Mouse (Mus musculus): ENCODE data around the gene Dpp4. TPM values are rescaled to one million over a fixed set of nuclear protein-coding genes. Genes with fewer than 3 reads are reported as not detected.

The Dpp4 gene
- polyA plus RNA-seq, 1 experiment from 2014 or later = 12.3 TPM

DNA sequence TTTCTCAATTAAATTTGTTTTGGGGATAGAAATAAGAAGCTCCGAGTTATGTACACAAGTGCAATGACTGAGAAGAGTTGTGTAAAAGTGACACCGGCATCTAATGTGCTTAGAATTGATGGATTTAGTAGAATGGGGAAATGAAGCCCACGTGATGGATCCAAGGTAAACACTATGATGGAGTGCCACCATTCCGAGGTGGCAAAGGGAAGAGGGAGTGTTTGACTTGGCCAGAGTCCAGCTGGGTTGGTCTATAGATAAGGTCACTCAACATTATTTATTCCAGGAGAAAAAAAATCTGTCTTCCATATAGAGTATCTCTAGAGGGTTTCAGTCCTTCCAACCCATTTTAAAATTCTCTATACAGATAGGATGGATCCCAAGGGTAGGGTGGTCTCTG lies 28.8 kb downstream of the Dpp4 start:
- H3K4me1 ChIP-seq (ENCODE audit: control insufficient read depth, insufficient read depth, low read length) = no peaks in the 10 kb centered on the region
- H3K27me3 ChIP-seq (ENCODE audit: control insufficient read depth, insufficient read depth, low read length) = no peaks in the 10 kb centered on the region
- H3K4me3 ChIP-seq (ENCODE audit: low read depth, low read length) = no peak overlapping the region
- no peak overlapping the region for H3K27ac ChIP-seq (ENCODE audit: low read depth, low read length)
- H3K9ac ChIP-seq (ENCODE audit: low read depth, low read length) = no peak overlapping the region
- ATAC-seq (replicated peaks; ENCODE audit: insufficient number of reproducible peaks, low FRiP score, low TSS enrichment) = no peak
- no peak overlapping the region for H3K4me2 ChIP-seq
- H3K36me3 ChIP-seq (ENCODE audit: control insufficient read depth, insufficient read depth, low read length) = no peaks in the 10 kb centered on the region
- no peaks in the 10 kb centered on the region for H3K9me3 ChIP-seq (replicated peaks; ENCODE audit: control insufficient read depth, low read length)
- WGBS (ENCODE audit: insufficient replicate concordance) = 57% methylated on average over 4 of the region's 4 CpGs

GRCm38 (mm10) chr2:62382440-62382839 lies 29.6 kb downstream of the Dpp4 start:
- H3K36me3 ChIP-seq (ENCODE audit: control insufficient read depth, insufficient read depth, low read length) = no peaks in the 10 kb centered on the region
- H3K4me2 ChIP-seq = no peak overlapping the region
- no peaks in the 10 kb centered on the region for H3K4me1 ChIP-seq (ENCODE audit: control insufficient read depth, insufficient read depth, low read length)
- H3K9ac ChIP-seq (ENCODE audit: low read depth, low read length) = no peak overlapping the region
- WGBS (ENCODE audit: insufficient replicate concordance) = 69% methylated on average over 5 of the region's 5 CpGs
- no peak overlapping the region for H3K27ac ChIP-seq (ENCODE audit: low read depth, low read length)
- no peaks in the 10 kb centered on the region for H3K27me3 ChIP-seq (ENCODE audit: control insufficient read depth, insufficient read depth, low read length)
- H3K9me3 ChIP-seq (replicated peaks; ENCODE audit: control insufficient read depth, low read length) = no peaks in the 10 kb centered on the region
- ATAC-seq (replicated peaks; ENCODE audit: insufficient number of reproducible peaks, low FRiP score, low TSS enrichment) = no peak
- no peak overlapping the region for H3K4me3 ChIP-seq (ENCODE audit: low read depth, low read length)

- Histone ChIP-seq H3K27ac (ENCODE audit: low read depth, low read length) (no peak overlapping the region), H3K9ac (ENCODE audit: low read depth, low read length) (no peak overlapping the region), H3K4me2 (no peak overlapping the region), H3K4me1 (ENCODE audit: control insufficient read depth, insufficient read depth, low read length) (no peaks in the 10 kb centered on the region), H3K36me3 (ENCODE audit: control insufficient read depth, insufficient read depth, low read length) (no peaks in the 10 kb centered on the region), H3K4me3 (ENCODE audit: low read depth, low read length) (no peak overlapping the region), H3K27me3 (ENCODE audit: control insufficient read depth, insufficient read depth, low read length) (no peaks in the 10 kb centered on the region), H3K9me3 (replicated peaks; ENCODE audit: control insufficient read depth, low read length) (no peaks in the 10 kb centered on the region)
- 71% methylated on average over 6 of the region's 6 CpGs for WGBS (ENCODE audit: insufficient replicate concordance)
- no peak for ATAC-seq (replicated peaks; ENCODE audit: insufficient number of reproducible peaks, low FRiP score, low TSS enrichment)
Measured at GRCm38 (mm10) chr2:62381756-62382155, 30.3 kb downstream of the Dpp4 start.

DNA sequence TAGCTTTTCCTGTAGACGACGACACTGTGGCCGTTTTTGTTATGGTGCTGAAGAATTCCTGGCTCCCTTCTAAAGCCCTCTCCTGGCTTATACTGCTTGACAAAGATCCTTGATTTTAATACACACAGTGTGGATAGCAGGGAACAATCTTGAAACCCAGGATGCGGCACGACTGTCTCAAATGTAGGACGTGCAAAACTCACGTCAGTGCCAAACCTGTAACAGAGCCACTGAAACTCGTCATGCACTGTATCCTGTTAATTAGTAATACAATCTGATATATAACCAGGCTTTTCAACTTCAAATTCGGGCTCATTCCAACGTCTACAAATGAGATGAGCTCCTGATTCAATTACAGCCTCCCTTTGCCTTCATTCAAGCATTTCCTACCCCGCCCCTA lies 38.3 kb downstream of the Dpp4 start:
- H3K4me3 ChIP-seq (ENCODE audit: low read depth, low read length) = no peak overlapping the region
- no peak overlapping the region for H3K9ac ChIP-seq (ENCODE audit: low read depth, low read length)
- no peak overlapping the region for H3K4me2 ChIP-seq
- H3K4me1 ChIP-seq (ENCODE audit: control insufficient read depth, insufficient read depth, low read length) = no peaks in the 10 kb centered on the region
- no peak overlapping the region for H3K27ac ChIP-seq (ENCODE audit: low read depth, low read length)
- no peaks in the 10 kb centered on the region for H3K9me3 ChIP-seq (replicated peaks; ENCODE audit: control insufficient read depth, low read length)
- no peak for ATAC-seq (replicated peaks; ENCODE audit: insufficient number of reproducible peaks, low FRiP score, low TSS enrichment)
- WGBS (ENCODE audit: insufficient replicate concordance) = 81% methylated on average over 11 of the region's 11 CpGs
- H3K36me3 ChIP-seq (ENCODE audit: control insufficient read depth, insufficient read depth, low read length) = no peaks in the 10 kb centered on the region
- no peaks in the 10 kb centered on the region for H3K27me3 ChIP-seq (ENCODE audit: control insufficient read depth, insufficient read depth, low read length)

GRCm38 (mm10) chr2:62370048-62370447 lies 42.0 kb downstream of the Dpp4 start:
- ATAC-seq (replicated peaks; ENCODE audit: insufficient number of reproducible peaks, low FRiP score, low TSS enrichment) = no peak
- H3K27ac ChIP-seq (ENCODE audit: low read depth, low read length) = no peak overlapping the region
- no peaks in the 10 kb centered on the region for H3K36me3 ChIP-seq (ENCODE audit: control insufficient read depth, insufficient read depth, low read length)
- 0 out of 2 replicates have a peak, but pooled peaks cover 3% of the 10 kb centered on the region for H3K4me1 ChIP-seq (ENCODE audit: control insufficient read depth, insufficient read depth, low read length)
- H3K4me2 ChIP-seq = no peak overlapping the region
- no peak overlapping the region for H3K9ac ChIP-seq (ENCODE audit: low read depth, low read length)
- no peak overlapping the region for H3K4me3 ChIP-seq (ENCODE audit: low read depth, low read length)
- WGBS (ENCODE audit: insufficient replicate concordance) = 77% methylated on average over 2 of the region's 2 CpGs
- H3K27me3 ChIP-seq (ENCODE audit: control insufficient read depth, insufficient read depth, low read length) = no peaks in the 10 kb centered on the region
- no peaks in the 10 kb centered on the region for H3K9me3 ChIP-seq (replicated peaks; ENCODE audit: control insufficient read depth, low read length)

DNA sequence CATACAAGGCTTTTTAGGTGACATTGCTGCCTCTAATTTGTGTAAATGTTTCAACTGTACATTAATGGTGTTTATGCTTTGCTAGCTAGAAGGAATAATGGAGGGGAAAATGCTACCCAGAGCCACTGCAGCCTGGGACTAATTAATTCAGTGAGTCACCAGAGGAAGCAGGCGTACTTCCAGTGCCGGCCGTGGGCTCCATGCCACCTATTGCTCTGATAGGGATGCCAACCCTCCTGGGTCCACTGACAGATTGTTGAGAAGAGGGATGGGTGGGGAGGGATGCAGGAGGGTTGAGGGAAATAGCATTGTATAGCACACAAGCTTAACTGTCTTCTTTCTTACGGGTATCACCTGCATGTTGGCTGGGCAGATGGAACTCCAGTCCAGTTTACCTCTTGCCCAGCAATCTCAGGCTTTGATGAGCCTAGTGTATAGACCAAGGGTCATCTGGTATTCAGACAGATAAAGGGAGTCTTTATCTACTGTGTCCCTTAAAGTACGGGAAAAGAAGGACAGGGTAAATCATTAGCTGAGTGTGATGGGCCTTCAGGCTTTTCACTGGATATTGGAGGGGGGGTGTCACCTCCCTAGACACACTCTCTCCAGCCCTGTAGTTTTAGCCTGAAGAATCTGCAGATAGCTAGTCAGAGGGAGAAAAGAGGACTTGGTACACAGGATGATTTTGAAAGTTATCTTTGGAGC lies 43.5 kb downstream of the Dpp4 start:
- H3K27ac ChIP-seq (ENCODE audit: low read depth, low read length) = no peak overlapping the region
- H3K36me3 ChIP-seq (ENCODE audit: control insufficient read depth, insufficient read depth, low read length) = no peaks in the 10 kb centered on the region
- H3K4me1 ChIP-seq (ENCODE audit: control insufficient read depth, insufficient read depth, low read length) = 0 out of 2 replicates have a peak, but pooled peaks cover 3% of the 10 kb centered on the region
- no peaks in the 10 kb centered on the region for H3K9me3 ChIP-seq (replicated peaks; ENCODE audit: control insufficient read depth, low read length)
- no peaks in the 10 kb centered on the region for H3K27me3 ChIP-seq (ENCODE audit: control insufficient read depth, insufficient read depth, low read length)
- no peak overlapping the region for H3K9ac ChIP-seq (ENCODE audit: low read depth, low read length)
- H3K4me2 ChIP-seq = no peak overlapping the region
- H3K4me3 ChIP-seq (ENCODE audit: low read depth, low read length) = no peak overlapping the region
- ATAC-seq (replicated peaks; ENCODE audit: insufficient number of reproducible peaks, low FRiP score, low TSS enrichment) = no peak
- WGBS (ENCODE audit: insufficient replicate concordance) = 72% methylated on average over 5 of the region's 5 CpGs

DNA sequence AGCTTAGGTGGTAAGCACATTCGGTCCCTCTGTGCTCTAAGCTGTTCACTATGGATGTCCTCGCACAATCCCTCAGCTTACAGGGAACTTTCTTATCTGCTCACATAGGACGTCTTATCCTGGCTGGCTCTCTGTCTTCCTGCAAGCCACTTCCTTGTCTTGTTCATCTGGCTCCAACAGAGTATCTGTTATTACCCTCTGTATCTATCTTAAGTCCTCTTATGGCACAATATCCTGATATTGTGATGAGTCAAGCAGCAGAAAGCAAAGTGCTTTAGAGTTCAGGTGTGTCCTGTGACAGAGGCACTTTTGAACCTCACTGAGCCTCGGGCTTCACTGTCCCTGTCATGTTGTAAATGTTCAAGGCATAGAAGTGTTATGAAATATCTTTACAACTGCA lies 48.4 kb downstream of the Dpp4 start:
- no peaks in the 10 kb centered on the region for H3K27me3 ChIP-seq (ENCODE audit: control insufficient read depth, insufficient read depth, low read length)
- ATAC-seq (replicated peaks; ENCODE audit: insufficient number of reproducible peaks, low FRiP score, low TSS enrichment) = no peak
- 0 out of 2 replicates have a peak, but pooled peaks cover 3% of the 10 kb centered on the region for H3K4me1 ChIP-seq (ENCODE audit: control insufficient read depth, insufficient read depth, low read length)
- WGBS (ENCODE audit: insufficient replicate concordance) = 52% methylated on average over 4 of the region's 4 CpGs
- no peak overlapping the region for H3K27ac ChIP-seq (ENCODE audit: low read depth, low read length)
- no peak overlapping the region for H3K9ac ChIP-seq (ENCODE audit: low read depth, low read length)
- no peaks in the 10 kb centered on the region for H3K36me3 ChIP-seq (ENCODE audit: control insufficient read depth, insufficient read depth, low read length)
- H3K4me2 ChIP-seq = no peak overlapping the region
- H3K4me3 ChIP-seq (ENCODE audit: low read depth, low read length) = no peak overlapping the region
- no peaks in the 10 kb centered on the region for H3K9me3 ChIP-seq (replicated peaks; ENCODE audit: control insufficient read depth, low read length)

DNA sequence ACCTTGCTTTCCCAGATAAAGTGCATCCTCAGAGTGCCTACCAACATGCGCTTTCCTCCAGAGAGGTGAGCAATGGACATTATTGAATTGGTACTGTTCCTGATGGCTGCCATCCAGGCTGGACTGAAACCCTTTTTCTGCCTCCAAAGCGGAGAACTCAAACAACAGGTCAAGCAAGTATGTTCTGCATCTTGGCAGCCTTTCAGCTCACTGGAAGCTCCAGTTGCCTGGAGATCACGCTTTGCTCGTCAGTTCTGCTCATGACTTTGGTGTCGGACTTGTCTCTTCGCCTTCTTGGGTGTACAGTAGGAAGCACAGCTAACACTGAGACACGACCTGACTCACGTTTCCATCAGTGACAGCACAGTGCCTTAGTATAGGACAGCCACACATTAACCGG lies 49.8 kb downstream of the Dpp4 start:
- no peak overlapping the region for H3K4me2 ChIP-seq
- WGBS (ENCODE audit: insufficient replicate concordance) = 91% methylated on average over 9 of the region's 9 CpGs
- 0 out of 2 replicates have a peak, but pooled peaks cover 3% of the 10 kb centered on the region for H3K4me1 ChIP-seq (ENCODE audit: control insufficient read depth, insufficient read depth, low read length)
- H3K36me3 ChIP-seq (ENCODE audit: control insufficient read depth, insufficient read depth, low read length) = no peaks in the 10 kb centered on the region
- no peaks in the 10 kb centered on the region for H3K9me3 ChIP-seq (replicated peaks; ENCODE audit: control insufficient read depth, low read length)
- H3K27ac ChIP-seq (ENCODE audit: low read depth, low read length) = no peak overlapping the region
- H3K9ac ChIP-seq (ENCODE audit: low read depth, low read length) = no peak overlapping the region
- no peak for ATAC-seq (replicated peaks; ENCODE audit: insufficient number of reproducible peaks, low FRiP score, low TSS enrichment)
- no peak overlapping the region for H3K4me3 ChIP-seq (ENCODE audit: low read depth, low read length)
- no peaks in the 10 kb centered on the region for H3K27me3 ChIP-seq (ENCODE audit: control insufficient read depth, insufficient read depth, low read length)

DNA sequence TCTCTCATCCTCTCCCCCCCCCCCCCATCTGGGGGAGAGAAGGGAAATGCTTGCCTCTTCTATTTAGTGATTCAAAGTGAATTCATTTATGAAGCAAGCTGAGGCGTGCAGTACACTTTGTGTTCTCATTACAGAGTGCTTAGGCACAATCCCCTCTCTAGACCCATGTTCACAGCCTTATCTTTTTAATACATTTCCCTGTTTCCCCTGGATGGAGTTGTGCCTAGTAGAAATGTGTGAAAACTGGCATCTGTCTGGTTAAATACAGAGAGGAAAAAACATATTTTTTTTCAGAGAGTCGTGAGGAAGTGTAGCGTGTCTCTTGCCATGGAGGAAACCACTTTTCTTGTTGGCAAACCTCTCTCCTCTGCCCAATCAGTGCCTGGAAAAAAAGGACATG lies 50.5 kb downstream of the Dpp4 start:
- H3K4me2 ChIP-seq = no peak overlapping the region

More for the DNA sequence above, 50.5 kb downstream of the Dpp4 start:
- ATAC-seq (replicated peaks; ENCODE audit: insufficient number of reproducible peaks, low FRiP score, low TSS enrichment) = no peak
- WGBS (ENCODE audit: insufficient replicate concordance) = 76% methylated on average over 3 of the region's 3 CpGs
- no peaks in the 10 kb centered on the region for H3K9me3 ChIP-seq (replicated peaks; ENCODE audit: control insufficient read depth, low read length)
- no peak overlapping the region for H3K4me3 ChIP-seq (ENCODE audit: low read depth, low read length)
- 0 out of 2 replicates have a peak, but pooled peaks cover 3% of the 10 kb centered on the region for H3K4me1 ChIP-seq (ENCODE audit: control insufficient read depth, insufficient read depth, low read length)
- H3K27me3 ChIP-seq (ENCODE audit: control insufficient read depth, insufficient read depth, low read length) = no peaks in the 10 kb centered on the region
- H3K27ac ChIP-seq (ENCODE audit: low read depth, low read length) = no peak overlapping the region
- H3K36me3 ChIP-seq (ENCODE audit: control insufficient read depth, insufficient read depth, low read length) = no peaks in the 10 kb centered on the region
- H3K9ac ChIP-seq (ENCODE audit: low read depth, low read length) = no peak overlapping the region

Data from heart, embryonic 11.5 days (tissue).